Mouse (Mus musculus): ENCODE results near the gene Auts2. TPM values are rescaled to one million over a fixed set of nuclear protein-coding genes. Genes with fewer than 3 reads are reported as not detected.

The Auts2 gene
- total and polyA plus RNA-seq, 2 experiments from 2014 or later = 35.2 to 57.5 TPM

DNA sequence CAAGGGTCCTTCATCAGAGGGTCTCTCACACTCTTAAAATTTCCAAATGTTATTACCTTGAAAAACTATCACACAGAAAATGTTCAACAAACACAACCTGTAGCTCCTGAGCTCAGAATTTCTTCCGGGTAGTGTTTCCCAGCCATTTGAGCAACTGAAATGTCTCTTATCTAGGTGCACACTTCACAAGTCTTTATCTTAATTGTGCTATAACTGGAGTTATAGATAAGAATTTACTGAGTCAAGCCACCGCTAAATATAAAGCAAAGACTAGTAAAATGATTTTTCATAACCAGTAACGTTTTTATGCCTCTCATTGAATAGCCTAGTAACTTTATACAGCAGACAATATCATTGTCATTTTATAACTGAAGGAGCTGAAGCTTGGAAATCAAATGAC lies 273.1 kb downstream of the Auts2 start:
- no peaks in the 10 kb centered on the region for H3K36me3 ChIP-seq (ENCODE audit: insufficient read depth, low read length)
- no peak overlapping the region for H3K9ac ChIP-seq (replicated peaks; ENCODE audit: low read length, poor library complexity, severe bottlenecking)
- no peak for DNase-seq (ENCODE audit: low spot score)
- no peak overlapping the region for H3K4me2 ChIP-seq (ENCODE audit: low read depth, low read length, poor library complexity, severe bottlenecking)
- no peak overlapping the region for H3K4me3 ChIP-seq (ENCODE audit: low read depth, low read length)
- no peak overlapping the region for H3K27ac ChIP-seq (ENCODE audit: low read depth, low read length)
- H3K27me3 ChIP-seq (ENCODE audit: insufficient read depth, low read length) = no peaks in the 10 kb centered on the region
- WGBS = 91% methylated on average over 3 of the region's 3 CpGs
- peaks cover 4% of the 10 kb centered on the region; the same call in 1 of the 2 replicates for H3K4me1 ChIP-seq (ENCODE audit: insufficient read depth, low read length)
- TF ChIP-seq CTCF (IDR thresholded peaks at IDR 0.05) = no peak
- no peak for ATAC-seq (ENCODE audit: low FRiP score)
- no peaks in the 10 kb centered on the region for H3K9me3 ChIP-seq (ENCODE audit: low read length)

DNA sequence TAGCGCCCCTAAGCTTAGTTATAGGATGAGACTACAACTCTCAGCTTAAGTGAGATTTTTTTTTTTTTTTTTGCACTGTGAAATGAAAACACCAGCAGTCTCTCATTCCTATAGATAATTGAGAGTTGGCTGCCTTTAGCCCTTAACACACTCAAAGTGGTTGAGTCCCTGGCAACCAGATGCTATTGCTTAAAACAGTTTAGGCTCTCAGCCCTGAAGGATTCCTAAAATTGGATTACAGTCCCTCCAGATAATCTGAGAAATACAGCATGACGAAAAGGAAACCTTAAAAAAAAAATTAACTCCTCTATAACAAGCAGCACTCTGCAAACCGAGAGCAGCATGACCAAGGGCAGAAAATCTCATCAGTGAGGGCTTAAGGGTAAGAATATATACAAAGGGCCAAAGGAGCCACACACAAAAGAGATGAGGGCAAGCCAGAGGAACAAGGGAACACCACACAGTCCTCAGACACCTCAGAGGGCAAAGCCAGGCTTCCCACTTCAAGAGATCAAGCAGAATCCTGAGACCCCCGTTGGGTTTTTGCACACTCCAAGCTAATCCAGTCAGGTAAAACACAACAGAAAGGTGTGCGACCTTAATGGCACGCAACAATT lies 274.7 kb downstream of the Auts2 start:
- no peak for TF ChIP-seq CTCF (IDR thresholded peaks at IDR 0.05)
- Histone ChIP-seq H3K27me3 (ENCODE audit: insufficient read depth, low read length) (no peaks in the 10 kb centered on the region), H3K36me3 (ENCODE audit: insufficient read depth, low read length) (no peaks in the 10 kb centered on the region), H3K9ac (replicated peaks; ENCODE audit: low read length, poor library complexity, severe bottlenecking) (no peak overlapping the region), H3K4me2 (ENCODE audit: low read depth, low read length, poor library complexity, severe bottlenecking) (no peak overlapping the region), H3K4me3 (ENCODE audit: low read depth, low read length) (no peak overlapping the region), H3K27ac (ENCODE audit: low read depth, low read length) (no peak overlapping the region), H3K9me3 (ENCODE audit: low read length) (no peaks in the 10 kb centered on the region), H3K4me1 (ENCODE audit: insufficient read depth, low read length) (peaks cover 9% of the 10 kb centered on the region; the same call in 1 of the 2 replicates)
- 34% methylated on average over 6 of the region's 6 CpGs for WGBS
- DNase-seq (ENCODE audit: low spot score) (no peak), ATAC-seq (ENCODE audit: low FRiP score) (no peak)

DNA sequence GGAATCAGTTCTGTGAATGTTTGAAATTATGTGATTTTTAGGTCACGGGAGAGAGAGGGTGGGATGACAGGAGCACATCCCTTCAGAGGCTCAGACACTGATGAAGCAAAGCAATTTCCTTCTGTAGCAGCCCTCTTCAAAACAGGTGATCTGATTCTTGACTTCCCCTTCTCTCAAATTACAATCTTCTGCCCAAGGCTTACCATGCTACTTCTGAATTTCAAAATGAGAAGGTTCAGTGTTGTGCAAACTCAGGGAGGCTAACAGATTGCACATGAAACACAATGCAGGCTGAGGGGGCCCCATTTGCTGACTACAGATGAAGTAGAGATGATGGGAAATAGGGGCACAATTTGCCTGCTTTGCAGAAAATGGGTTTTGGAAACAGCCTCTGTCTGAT lies 278.1 kb downstream of the Auts2 start:
- H3K36me3 ChIP-seq (ENCODE audit: insufficient read depth, low read length) = no peaks in the 10 kb centered on the region
- H3K4me2 ChIP-seq (ENCODE audit: low read depth, low read length, poor library complexity, severe bottlenecking) = no peak overlapping the region
- 21% methylated on average over 1 of the region's 1 CpGs for WGBS
- H3K27ac ChIP-seq (ENCODE audit: low read depth, low read length) = no peak overlapping the region
- ATAC-seq (ENCODE audit: low FRiP score) (no peak), DNase-seq (ENCODE audit: low spot score) (no peak)
- no peak; the same call in 1 of the 2 replicates for TF ChIP-seq CTCF (IDR thresholded peaks at IDR 0.05)
- no peaks in the 10 kb centered on the region for H3K27me3 ChIP-seq (ENCODE audit: insufficient read depth, low read length)
- H3K4me1 ChIP-seq (ENCODE audit: insufficient read depth, low read length) = peaks cover 9% of the 10 kb centered on the region; the same call in 1 of the 2 replicates
- H3K4me3 ChIP-seq (ENCODE audit: low read depth, low read length) = no peak overlapping the region
- H3K9ac ChIP-seq (replicated peaks; ENCODE audit: low read length, poor library complexity, severe bottlenecking) = no peak overlapping the region
- no peaks in the 10 kb centered on the region for H3K9me3 ChIP-seq (ENCODE audit: low read length)

DNA sequence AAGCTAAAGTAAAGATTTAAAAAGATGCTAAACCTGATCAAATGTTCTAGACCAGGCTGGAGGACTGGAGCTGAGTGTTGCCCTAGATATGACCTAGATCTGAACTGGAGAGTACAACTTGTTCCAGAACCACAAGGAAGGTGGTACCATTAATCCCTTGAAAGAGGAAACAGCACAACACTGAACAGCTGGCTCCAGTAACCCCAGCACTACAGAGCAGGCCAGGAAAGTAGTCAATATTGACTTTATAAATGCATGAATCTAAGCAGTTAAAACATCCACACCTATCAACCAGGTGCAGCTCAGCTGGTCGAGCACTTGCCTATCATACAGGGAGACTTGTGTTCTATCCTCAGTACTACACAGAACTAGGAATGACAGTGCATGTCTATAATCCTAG lies 281.4 kb downstream of the Auts2 start:
- Histone ChIP-seq H3K27me3 (ENCODE audit: insufficient read depth, low read length) (no peaks in the 10 kb centered on the region), H3K36me3 (ENCODE audit: insufficient read depth, low read length) (no peaks in the 10 kb centered on the region), H3K4me1 (ENCODE audit: insufficient read depth, low read length) (peaks cover 9% of the 10 kb centered on the region; the same call in 1 of the 2 replicates), H3K4me3 (ENCODE audit: low read depth, low read length) (no peak overlapping the region), H3K9me3 (ENCODE audit: low read length) (no peaks in the 10 kb centered on the region), H3K27ac (ENCODE audit: low read depth, low read length) (no peak overlapping the region), H3K9ac (replicated peaks; ENCODE audit: low read length, poor library complexity, severe bottlenecking) (no peak overlapping the region), H3K4me2 (ENCODE audit: low read depth, low read length, poor library complexity, severe bottlenecking) (no peak overlapping the region)
- ATAC-seq (ENCODE audit: low FRiP score) (no peak), DNase-seq (ENCODE audit: low spot score) (no peak)
- TF ChIP-seq CTCF (IDR thresholded peaks at IDR 0.05) = no peak
- 96% methylated on average over 1 of the region's 1 CpGs for WGBS

DNA sequence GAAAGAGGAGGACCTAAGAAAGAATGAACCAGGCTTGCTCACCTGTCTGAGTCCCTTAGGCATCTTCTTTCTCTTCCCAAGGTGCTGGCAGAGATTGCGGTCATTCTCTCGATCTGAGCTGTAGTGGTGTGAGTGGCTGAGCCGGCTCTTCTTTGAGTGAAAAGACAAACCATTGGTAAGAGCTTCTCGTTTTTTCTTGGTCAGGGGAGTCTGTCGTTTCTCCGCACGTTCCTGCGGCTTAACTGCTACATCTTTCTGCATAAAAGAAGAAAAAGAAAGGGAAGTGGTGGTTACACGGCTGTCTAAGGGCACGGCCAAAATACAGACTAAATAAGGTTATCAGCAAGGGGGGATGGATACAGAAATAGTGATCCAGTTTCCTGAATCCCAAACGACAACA lies 284.3 kb downstream of the Auts2 start:
- no peaks in the 10 kb centered on the region for H3K36me3 ChIP-seq (ENCODE audit: insufficient read depth, low read length)
- no peak overlapping the region for H3K4me3 ChIP-seq (ENCODE audit: low read depth, low read length)
- H3K27ac ChIP-seq (ENCODE audit: low read depth, low read length) = no peak overlapping the region
- no peak for ATAC-seq (ENCODE audit: low FRiP score)
- no peaks in the 10 kb centered on the region for H3K27me3 ChIP-seq (ENCODE audit: insufficient read depth, low read length)
- no peak overlapping the region for H3K4me2 ChIP-seq (ENCODE audit: low read depth, low read length, poor library complexity, severe bottlenecking)
- no peaks in the 10 kb centered on the region for H3K4me1 ChIP-seq (ENCODE audit: insufficient read depth, low read length)
- WGBS = 96% methylated on average over 11 of the region's 11 CpGs
- H3K9me3 ChIP-seq (ENCODE audit: low read length) = no peaks in the 10 kb centered on the region
- no peak for TF ChIP-seq CTCF (IDR thresholded peaks at IDR 0.05)
- no peak overlapping the region for H3K9ac ChIP-seq (replicated peaks; ENCODE audit: low read length, poor library complexity, severe bottlenecking)
- no peak for DNase-seq (ENCODE audit: low spot score)

DNA sequence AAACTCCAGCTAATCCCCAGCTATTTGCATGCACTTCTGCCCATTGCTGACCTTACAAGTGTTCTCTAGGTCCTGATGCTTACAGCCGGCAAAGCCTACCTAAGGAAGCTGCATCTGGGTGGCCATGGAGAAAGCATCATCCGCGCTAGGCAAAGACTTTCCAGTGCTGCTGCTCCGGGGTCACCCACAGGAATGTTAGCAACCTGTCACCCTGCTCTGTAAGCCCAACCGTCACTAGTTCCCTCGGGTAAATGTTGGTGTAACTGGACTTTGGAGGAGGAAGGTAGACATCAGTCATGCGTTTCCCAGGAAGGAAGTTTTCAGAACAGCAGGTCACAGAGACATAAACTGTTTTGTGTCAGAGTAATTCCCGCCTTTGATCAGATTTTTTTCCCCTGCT lies 287.6 kb downstream of the Auts2 start:
- Histone ChIP-seq H3K4me1 (ENCODE audit: insufficient read depth, low read length) (no peaks in the 10 kb centered on the region), H3K4me2 (ENCODE audit: low read depth, low read length, poor library complexity, severe bottlenecking) (no peak overlapping the region), H3K9me3 (ENCODE audit: low read length) (no peaks in the 10 kb centered on the region), H3K9ac (replicated peaks; ENCODE audit: low read length, poor library complexity, severe bottlenecking) (no peak overlapping the region), H3K27ac (ENCODE audit: low read depth, low read length) (no peak overlapping the region), H3K4me3 (ENCODE audit: low read depth, low read length) (no peak overlapping the region), H3K36me3 (ENCODE audit: insufficient read depth, low read length) (no peaks in the 10 kb centered on the region), H3K27me3 (ENCODE audit: insufficient read depth, low read length) (no peaks in the 10 kb centered on the region)
- ATAC-seq (ENCODE audit: low FRiP score) (no peak), DNase-seq (ENCODE audit: low spot score) (no peak)
- 80% methylated on average over 8 of the region's 8 CpGs for WGBS
- no peak for TF ChIP-seq CTCF (IDR thresholded peaks at IDR 0.05)

All from midbrain, postnatal 0 days (tissue).